Mouse (Mus musculus) liver, embryonic 16.5 days (tissue): ENCODE data around the gene Selenbp2. TPM values are rescaled to one million over a fixed set of nuclear protein-coding genes. Genes with fewer than 3 reads are reported as not detected.
"Not testable (repeated sequence)": the region's sequence is repeated elsewhere in the genome, so short reads cannot be mapped to it uniquely, and the experiment has no call there.

Experiments used
- ATAC-seq: fragments of 200-750 bp; cut with Nextera tagmentation; 2 replicates; pipeline ENCODE4 v1.8.0; 2017; ENCODE audit warnings: low read depth, mild to moderate bottlenecking, moderate number of reproducible peaks, moderate library complexity
- H3K27ac ChIP-seq: fragments of 300-500 bp; sonication (generic); 2 replicates; pipeline ENCODE4 v1.5.1; 2014; ENCODE audit warnings: mild to moderate bottlenecking, low read length
- H3K27me3 ChIP-seq: fragments of 300-500 bp; sonication (generic); 2 replicates; pipeline ENCODE4 v1.6.1; 2014; ENCODE audit warnings: low read depth, low read length, mixed read lengths; ENCODE audit not compliant: control insufficient read depth, insufficient read depth
- H3K36me3 ChIP-seq: fragments of 300-500 bp; sonication (generic); 2 replicates; pipeline ENCODE4 v1.6.1; 2014; ENCODE audit warnings: mild to moderate bottlenecking; ENCODE audit not compliant: control insufficient read depth, insufficient read depth
- H3K4me1 ChIP-seq: fragments of 300-500 bp; sonication (generic); 2 replicates; pipeline ENCODE4 v1.6.1; 2014; ENCODE audit warnings: low read depth, low read length, mixed read lengths; ENCODE audit not compliant: control insufficient read depth
- H3K4me2 ChIP-seq: fragments of 300-500 bp; sonication (generic); 2 replicates; pipeline ENCODE4 v1.6.1; 2014; ENCODE audit warnings: low read depth, low read length, mixed read lengths
- H3K4me3 ChIP-seq: fragments of 300-500 bp; sonication (generic); 2 replicates; pipeline ENCODE4 v1.5.1; 2014; ENCODE audit warnings: low read depth, mild to moderate bottlenecking, low read length
- H3K9ac ChIP-seq: fragments of 300-500 bp; sonication (generic); 2 replicates; pipeline ENCODE4 v1.6.1; 2014; ENCODE audit warnings: low read depth, low read length
- H3K9me3 ChIP-seq: fragments of 300-500 bp; sonication (generic); replicated peaks from 2 replicates; pipeline ENCODE4 v1.6.1; 2016; ENCODE audit warnings: low read length; ENCODE audit not compliant: control insufficient read depth
- WGBS: fragments of 180-500 bp; shearing (Covaris S2); extraction: QIAGEN DNeasy Blood & Tissue Kit; methylation state at CpG from one replicate; pipeline ENCODE4 v1.1.7; 2014; ENCODE audit not compliant: insufficient replicate concordance; 5-methylcytosine and 5-hydroxymethylcytosine counted together
- polyA plus RNA-seq: library from polyadenylated mRNA; unstranded; fragments of >200 nt; fragmentation: Nextera tagmentation; extraction: Ambion mirVana; gene quantifications from 2 replicates; pipeline ENCODE4 v1.2.1, GENCODE M21; 2015

The Selenbp2 gene
- polyA plus RNA-seq, 1 experiment from 2014 or later = 115 TPM

GRCm38 (mm10) chr3:94665060-94665802, 28.1 kb upstream of the Selenbp2 start:
- 16% methylated on average over 3 of the region's 5 CpGs for WGBS
- not testable (repeated sequence) for H3K9ac ChIP-seq, H3K9me3 ChIP-seq, H3K27me3 ChIP-seq, H3K36me3 ChIP-seq, H3K4me3 ChIP-seq, H3K4me1 ChIP-seq
- Histone ChIP-seq H3K4me2 (peak overlapping the region; percentile 56), H3K27ac (peak overlapping the region; percentile 79)
- peak; percentile 84 for ATAC-seq

- peak; percentile 93 for ATAC-seq
- not testable (repeated sequence) for H3K36me3 ChIP-seq, H3K27me3 ChIP-seq, H3K4me1 ChIP-seq, H3K9me3 ChIP-seq
- 11% methylated on average over 7 of the region's 7 CpGs for WGBS
- Histone ChIP-seq H3K4me2 (peak overlapping the region; percentile 56), H3K4me3 (peak overlapping the region; percentile 34), H3K27ac (peak overlapping the region; percentile 79), H3K9ac (peak overlapping the region; percentile 31; the same call in 1 of the 2 replicates)
Measured at GRCm38 (mm10) chr3:94665896-94666295, 27.5 kb upstream of the Selenbp2 start.

GRCm38 (mm10) chr3:94675101-94675500, 18.3 kb upstream of the Selenbp2 start:
- H3K27ac ChIP-seq, H3K9ac ChIP-seq, H3K4me3 ChIP-seq, H3K27me3 ChIP-seq, H3K36me3 ChIP-seq, H3K4me2 ChIP-seq, H3K4me1 ChIP-seq, H3K9me3 ChIP-seq, ATAC-seq: not testable (repeated sequence)
- 57% methylated on average over 9 of the region's 9 CpGs for WGBS

GRCm38 (mm10) chr3:94679351-94679841, 14.0 kb upstream of the Selenbp2 start:
- Histone ChIP-seq H3K27ac (peak overlapping the region; percentile 51), H3K4me3 (no peak overlapping the region), H3K27me3 (no peaks in the 10 kb centered on the region), H3K4me2 (no peak overlapping the region), H3K36me3 (no peaks in the 10 kb centered on the region), H3K4me1 (peaks cover 5% of the 10 kb centered on the region; the same call in 1 of the 2 replicates), H3K9ac (no peak overlapping the region), H3K9me3 (no peaks in the 10 kb centered on the region)
- no peak for ATAC-seq
- 72% methylated on average over 8 of the region's 8 CpGs for WGBS

GRCm38 (mm10) chr3:94680032-94680431, 13.3 kb upstream of the Selenbp2 start:
- H3K36me3 ChIP-seq, H3K9me3 ChIP-seq, H3K4me1 ChIP-seq, H3K27me3 ChIP-seq, H3K9ac ChIP-seq: not testable (repeated sequence)
- peak; percentile 54 for ATAC-seq
- Histone ChIP-seq H3K27ac (peak overlapping the region; percentile 51), H3K4me3 (0 out of 2 replicates have a peak overlapping the region, but pooled peaks have one; percentile 2), H3K4me2 (peak overlapping the region; percentile 1; the same call in 1 of the 2 replicates)
- 68% methylated on average over 12 of the region's 12 CpGs for WGBS

GRCm38 (mm10) chr3:94680783-94681182, 12.6 kb upstream of the Selenbp2 start:
- Histone ChIP-seq H3K36me3 (no peaks in the 10 kb centered on the region), H3K27me3 (no peaks in the 10 kb centered on the region), H3K9ac (no peak overlapping the region), H3K4me3 (0 out of 2 replicates have a peak overlapping the region, but pooled peaks have one; percentile 2), H3K4me2 (peak overlapping the region; percentile 1; the same call in 1 of the 2 replicates), H3K9me3 (no peaks in the 10 kb centered on the region), H3K27ac (peak overlapping the region; percentile 48), H3K4me1 (peaks cover 10% of the 10 kb centered on the region)
- peak; percentile 51 for ATAC-seq
- WGBS = 76% methylated on average over 16 of the region's 16 CpGs

- H3K9me3 ChIP-seq = no peaks in the 10 kb centered on the region
- no peak overlapping the region for H3K4me3 ChIP-seq
- H3K9ac ChIP-seq = no peak overlapping the region
- 74% methylated on average over 6 of the region's 6 CpGs for WGBS
- H3K4me1 ChIP-seq = peaks cover 21% of the 10 kb centered on the region
- H3K27ac ChIP-seq = peak overlapping the region; percentile 38; the same call in 1 of the 2 replicates
- H3K27me3 ChIP-seq = no peaks in the 10 kb centered on the region
- H3K4me2 ChIP-seq = no peak overlapping the region
- ATAC-seq = no peak
- no peaks in the 10 kb centered on the region for H3K36me3 ChIP-seq
Measured at GRCm38 (mm10) chr3:94683646-94684045, 9.7 kb upstream of the Selenbp2 start.

GRCm38 (mm10) chr3:94685989-94686772, 7.2 kb upstream of the Selenbp2 start:
- Histone ChIP-seq H3K4me1 (peaks cover 23% of the 10 kb centered on the region), H3K9ac (peak overlapping the region; percentile 38; the same call in 1 of the 2 replicates), H3K27ac (peak overlapping the region; percentile 84), H3K4me2 (peak overlapping the region; percentile 26)
- not testable (repeated sequence) for H3K4me3 ChIP-seq, H3K9me3 ChIP-seq, H3K36me3 ChIP-seq, H3K27me3 ChIP-seq
- ATAC-seq = peak; percentile 92
- 30% methylated on average over 8 of the region's 8 CpGs for WGBS

- not testable (repeated sequence) for H3K9me3 ChIP-seq, H3K27me3 ChIP-seq, ATAC-seq, H3K36me3 ChIP-seq, H3K4me3 ChIP-seq, H3K9ac ChIP-seq, H3K27ac ChIP-seq, H3K4me2 ChIP-seq
- peaks cover 17% of the 10 kb centered on the region for H3K4me1 ChIP-seq
- 86% methylated on average over 3 of the region's 3 CpGs for WGBS
Measured at GRCm38 (mm10) chr3:94688698-94689097, 4.7 kb upstream of the Selenbp2 start.
